Mouse (Mus musculus): ENCODE measurements around the gene Trhde. TPM values are rescaled to one million over a fixed set of nuclear protein-coding genes. Genes with fewer than 3 reads are reported as not detected.
A peak's percentile ranks its signal among the peaks of the same experiment; 100 is the strongest.

The Trhde gene
- polyA plus RNA-seq, 1 experiment from 2014 or later = 1.8 TPM

DNA sequence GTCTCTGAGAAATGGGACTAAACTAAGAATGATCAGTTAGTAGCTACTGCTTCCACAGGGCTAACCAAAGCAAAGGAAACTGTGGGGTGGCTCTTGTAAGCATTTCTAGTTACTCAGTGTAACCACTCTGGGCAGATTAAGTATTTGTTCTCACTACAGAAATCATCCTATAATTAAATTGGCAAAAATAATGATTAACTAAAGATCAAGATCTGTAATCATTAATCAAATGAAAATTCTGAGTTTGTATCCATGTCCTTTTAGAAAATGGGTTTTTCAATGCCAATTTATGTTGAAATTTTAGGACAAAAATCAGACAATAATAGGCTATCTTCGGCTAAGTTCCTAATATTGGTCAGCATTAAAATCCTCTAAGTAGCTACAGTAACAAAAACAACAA lies 4.4 kb downstream of the Trhde start:
- Histone ChIP-seq H3K27ac (replicated peaks) (no peak overlapping the region), H3K4me3 (no peak overlapping the region)
- 89% methylated on average over 1 of the region's 1 CpGs for WGBS

DNA sequence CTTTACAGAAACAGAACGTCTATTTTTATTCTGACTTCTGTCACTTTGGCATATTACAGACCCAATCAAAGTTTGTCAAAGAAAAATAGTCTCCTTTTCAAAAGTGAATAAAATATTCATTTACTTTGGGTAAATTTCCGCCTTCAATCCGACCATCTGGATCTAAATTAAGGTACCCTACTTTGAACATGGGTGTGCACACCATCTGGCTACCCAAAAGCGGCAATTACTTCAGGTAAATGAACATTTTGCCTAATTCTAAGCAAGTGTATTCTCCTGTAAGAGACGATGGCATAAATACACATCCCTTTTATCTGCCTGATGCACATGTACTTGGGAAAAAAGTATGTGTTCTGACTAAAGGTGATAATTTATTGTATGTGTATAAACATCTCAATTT lies 5.2 kb downstream of the Trhde start:
- Histone ChIP-seq H3K4me1 (peaks cover 11% of the 10 kb centered on the region), H3K9me3 (no peaks in the 10 kb centered on the region), H3K27ac (replicated peaks) (no peak overlapping the region), H3K36me3 (no peaks in the 10 kb centered on the region), H3K4me3 (no peak overlapping the region), H3K9ac (replicated peaks) (no peak overlapping the region), H3K4me2 (replicated peaks) (no peak overlapping the region), H3K27me3 (peaks cover 32% of the 10 kb centered on the region)
- WGBS = 87% methylated on average over 5 of the region's 5 CpGs
- ATAC-seq (ENCODE audit: low FRiP score, low read depth) = no peak

More for the DNA sequence above, 4.4 kb downstream of the Trhde start:
- Histone ChIP-seq H3K36me3 (no peaks in the 10 kb centered on the region), H3K4me1 (peaks cover 15% of the 10 kb centered on the region), H3K27me3 (peaks cover 40% of the 10 kb centered on the region), H3K4me2 (replicated peaks) (no peak overlapping the region), H3K9me3 (no peaks in the 10 kb centered on the region), H3K9ac (replicated peaks) (no peak overlapping the region)
- ATAC-seq (ENCODE audit: low FRiP score, low read depth) = no peak

DNA sequence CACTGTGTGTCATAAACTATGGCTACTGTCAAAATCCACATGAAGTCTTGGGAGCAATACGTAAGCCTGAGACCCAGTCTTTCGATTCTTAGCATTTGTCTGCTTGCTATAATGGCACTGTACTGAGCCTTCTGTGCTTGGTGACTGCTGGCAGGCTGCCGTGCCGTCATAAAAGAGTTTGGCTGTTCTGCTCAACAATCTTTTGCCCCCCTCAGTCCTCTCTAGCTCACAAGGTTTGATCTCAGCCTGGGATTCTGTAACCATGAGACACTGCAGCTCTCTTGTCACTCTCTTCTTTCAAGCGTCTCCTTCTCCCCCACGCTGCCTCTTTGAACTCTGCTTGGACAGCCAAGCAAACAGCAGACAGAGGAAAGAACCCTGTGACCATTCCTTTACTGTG lies 7.9 kb downstream of the Trhde start:
- ATAC-seq (ENCODE audit: low FRiP score, low read depth) = no peak; the same call in 1 of the 2 replicates
- H3K4me3 ChIP-seq = no peak overlapping the region
- H3K27ac ChIP-seq (replicated peaks) = no peak overlapping the region
- H3K4me1 ChIP-seq = no peaks in the 10 kb centered on the region
- H3K36me3 ChIP-seq = no peaks in the 10 kb centered on the region
- H3K9me3 ChIP-seq = no peaks in the 10 kb centered on the region
- WGBS = 44% methylated on average over 6 of the region's 6 CpGs
- H3K27me3 ChIP-seq = peaks cover 6% of the 10 kb centered on the region
- H3K4me2 ChIP-seq (replicated peaks) = no peak overlapping the region
- no peak overlapping the region for H3K9ac ChIP-seq (replicated peaks)

DNA sequence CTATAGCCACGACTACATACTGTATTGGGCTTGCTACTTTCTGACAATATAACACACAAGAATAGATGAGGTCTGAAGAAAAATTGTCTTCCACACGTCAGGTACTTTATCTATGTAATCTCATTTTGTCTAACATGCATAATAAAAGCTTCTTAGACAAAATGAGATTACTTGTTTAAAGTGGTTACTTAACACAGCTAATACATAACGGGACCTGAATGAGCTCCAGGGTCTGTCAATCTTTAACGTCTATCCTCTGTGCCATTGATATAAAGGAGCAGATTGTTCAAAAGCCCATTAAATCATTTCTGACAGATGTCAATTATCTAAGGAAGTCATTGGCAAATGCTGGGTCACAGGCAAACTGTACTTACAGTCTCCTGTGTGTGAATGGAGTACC lies 36.2 kb downstream of the Trhde start:
- Histone ChIP-seq H3K9ac (replicated peaks) (no peak overlapping the region), H3K4me3 (no peak overlapping the region), H3K27me3 (no peaks in the 10 kb centered on the region), H3K4me2 (replicated peaks) (no peak overlapping the region), H3K4me1 (no peaks in the 10 kb centered on the region), H3K9me3 (no peaks in the 10 kb centered on the region), H3K27ac (replicated peaks) (no peak overlapping the region), H3K36me3 (no peaks in the 10 kb centered on the region)
- 79% methylated on average over 4 of the region's 4 CpGs for WGBS
- no peak for ATAC-seq (ENCODE audit: low FRiP score, low read depth)

DNA sequence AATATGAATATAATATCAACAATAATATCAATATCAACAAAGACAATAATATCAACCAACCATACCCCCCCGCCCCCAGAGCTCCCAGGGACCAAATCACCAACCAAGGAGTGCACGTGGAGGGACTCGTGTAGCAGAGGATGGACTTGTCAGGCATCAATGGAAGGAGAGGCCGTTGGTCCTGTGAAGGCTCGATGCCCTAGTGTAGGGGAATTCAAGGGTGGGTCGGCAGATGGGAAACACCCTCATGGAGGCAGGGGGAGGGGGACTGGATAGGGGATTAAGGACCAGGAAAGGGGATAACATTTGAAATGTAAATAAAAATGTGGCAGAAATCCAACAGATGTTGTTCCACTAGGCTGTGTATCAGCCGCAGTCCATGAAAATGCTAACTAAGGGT lies 40.0 kb downstream of the Trhde start:
- Histone ChIP-seq H3K4me1 (no peaks in the 10 kb centered on the region), H3K27me3 (no peaks in the 10 kb centered on the region), H3K36me3 (no peaks in the 10 kb centered on the region), H3K9me3 (no peaks in the 10 kb centered on the region), H3K4me2 (replicated peaks) (no peak overlapping the region), H3K9ac (replicated peaks) (no peak overlapping the region), H3K27ac (replicated peaks) (no peak overlapping the region), H3K4me3 (no peak overlapping the region)
- ATAC-seq (ENCODE audit: low FRiP score, low read depth) = peak; percentile 56
- WGBS = 80% methylated on average over 7 of the region's 7 CpGs

DNA sequence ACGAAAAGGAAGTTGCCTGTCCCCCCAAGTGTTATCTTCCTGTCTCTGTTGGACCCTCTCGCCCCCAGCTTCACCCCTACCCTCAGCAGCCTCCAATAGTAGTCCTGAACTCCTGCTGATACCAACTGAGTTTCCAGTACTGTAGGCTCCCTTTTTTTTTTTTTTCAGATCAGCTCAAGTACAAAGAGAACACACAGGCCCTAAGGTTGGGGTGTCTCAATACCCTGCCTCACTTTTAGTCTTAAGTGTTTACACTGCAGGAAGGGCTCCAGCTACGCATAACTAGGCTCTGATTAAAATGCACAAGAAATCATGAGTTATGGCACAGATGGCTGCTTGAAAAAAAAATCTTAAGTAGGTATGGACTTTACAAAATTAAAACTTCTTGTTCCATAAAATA lies 42.9 kb downstream of the Trhde start:
- Histone ChIP-seq H3K4me3 (no peak overlapping the region), H3K27ac (replicated peaks) (no peak overlapping the region), H3K9me3 (no peaks in the 10 kb centered on the region), H3K36me3 (no peaks in the 10 kb centered on the region), H3K9ac (replicated peaks) (no peak overlapping the region), H3K27me3 (no peaks in the 10 kb centered on the region), H3K4me1 (no peaks in the 10 kb centered on the region), H3K4me2 (replicated peaks) (no peak overlapping the region)
- WGBS = 67% methylated on average over 3 of the region's 3 CpGs
- ATAC-seq (ENCODE audit: low FRiP score, low read depth) = no peak

DNA sequence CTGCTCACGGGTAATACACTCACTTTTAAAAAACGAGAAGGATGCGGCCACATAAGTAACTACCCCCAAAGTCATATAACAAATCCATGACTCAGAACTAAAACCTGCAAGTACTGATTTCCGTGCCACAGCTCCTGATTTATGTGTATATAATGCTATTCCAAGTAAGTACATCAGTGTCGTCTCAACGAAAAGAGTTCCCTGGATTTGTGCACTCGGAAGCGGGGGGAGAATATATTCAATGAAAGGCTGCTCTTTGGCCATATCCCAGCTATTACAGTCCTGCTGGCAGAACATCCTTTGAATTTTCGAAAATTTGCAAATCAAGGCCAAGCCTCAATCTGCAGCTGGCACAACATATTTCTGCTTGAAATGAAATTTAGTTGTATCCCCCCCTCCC lies 43.5 kb downstream of the Trhde start:
- Histone ChIP-seq H3K36me3 (no peaks in the 10 kb centered on the region), H3K9me3 (no peaks in the 10 kb centered on the region), H3K27ac (replicated peaks) (no peak overlapping the region), H3K9ac (replicated peaks) (no peak overlapping the region), H3K4me2 (replicated peaks) (no peak overlapping the region), H3K27me3 (no peaks in the 10 kb centered on the region), H3K4me3 (no peak overlapping the region), H3K4me1 (no peaks in the 10 kb centered on the region)
- 92% methylated on average over 9 of the region's 9 CpGs for WGBS
- ATAC-seq (ENCODE audit: low FRiP score, low read depth) = no peak

DNA sequence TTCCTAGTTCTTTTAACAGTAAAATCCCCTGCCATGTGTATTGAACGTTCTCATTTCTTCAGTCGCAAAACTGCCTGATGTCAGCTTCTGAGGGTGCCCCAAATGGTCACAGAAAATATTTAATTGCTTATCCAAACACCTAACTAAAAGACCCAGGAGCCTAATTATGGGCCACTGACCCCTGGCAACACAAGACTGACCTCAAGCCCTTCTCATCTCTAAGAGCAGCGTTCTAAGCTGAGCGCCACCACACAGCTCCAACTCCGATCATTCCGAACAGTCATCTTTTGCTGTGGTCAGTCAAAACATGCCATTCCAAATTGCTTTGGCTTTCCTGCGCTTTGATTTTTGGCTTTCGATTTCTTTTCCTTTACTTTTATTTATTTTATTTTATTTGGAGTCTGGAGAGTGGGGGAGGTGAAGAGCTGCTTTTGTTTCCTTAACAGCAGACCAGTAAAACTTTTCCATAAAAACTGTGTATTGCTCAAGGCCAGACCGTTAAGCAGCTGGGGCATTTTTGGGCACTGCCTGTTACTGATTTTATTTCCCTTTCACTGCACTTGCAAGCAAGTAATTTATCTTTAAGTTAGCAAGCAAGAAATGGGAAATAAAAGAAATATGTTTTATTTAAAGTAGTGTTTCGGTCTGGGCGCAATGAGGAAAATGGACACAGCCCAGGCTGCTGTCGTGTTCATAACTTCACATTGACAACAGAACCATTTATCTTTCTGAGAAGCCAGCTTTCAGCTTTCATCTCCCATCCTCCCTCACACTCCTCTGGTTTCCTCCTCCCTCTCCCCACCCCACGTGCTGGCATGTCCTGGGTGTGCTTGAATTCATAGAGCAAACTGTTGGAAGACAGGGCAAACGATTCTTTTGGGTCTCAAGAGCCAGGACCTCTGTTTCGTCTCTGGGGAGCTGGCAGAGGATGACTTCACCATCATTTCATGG lies 59.1 kb downstream of the Trhde start:
- Histone ChIP-seq H3K9ac (replicated peaks) (no peak overlapping the region), H3K27me3 (no peaks in the 10 kb centered on the region), H3K4me1 (no peaks in the 10 kb centered on the region), H3K4me2 (replicated peaks) (no peak overlapping the region), H3K9me3 (no peaks in the 10 kb centered on the region), H3K4me3 (no peak overlapping the region), H3K36me3 (no peaks in the 10 kb centered on the region), H3K27ac (replicated peaks) (no peak overlapping the region)
- 77% methylated on average over 15 of the region's 15 CpGs for WGBS
- ATAC-seq (ENCODE audit: low FRiP score, low read depth) = no peak

DNA sequence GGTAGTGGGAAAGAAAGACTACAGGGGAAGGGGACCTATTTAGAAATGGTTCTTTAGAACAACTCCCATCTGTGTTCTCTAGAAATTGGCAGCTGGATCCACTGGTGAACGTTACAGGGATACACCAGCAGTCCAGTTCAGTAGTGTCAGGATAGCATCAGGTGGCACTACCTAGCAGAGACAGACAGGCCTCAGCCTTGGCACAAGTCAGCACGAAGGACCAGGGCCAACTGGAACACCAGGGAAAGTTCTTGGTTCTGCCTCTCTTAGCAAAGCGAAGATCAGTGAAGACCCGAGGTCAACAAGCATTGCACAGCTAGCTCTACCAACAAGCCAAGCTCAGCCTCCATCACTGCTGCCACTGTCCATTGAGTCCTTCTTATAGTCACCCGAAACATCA lies 62.2 kb downstream of the Trhde start:
- no peak overlapping the region for H3K27ac ChIP-seq (replicated peaks)
- no peaks in the 10 kb centered on the region for H3K36me3 ChIP-seq
- no peak overlapping the region for H3K9ac ChIP-seq (replicated peaks)
- H3K9me3 ChIP-seq = no peaks in the 10 kb centered on the region
- H3K4me1 ChIP-seq = no peaks in the 10 kb centered on the region
- H3K4me3 ChIP-seq = no peak overlapping the region
- no peak overlapping the region for H3K4me2 ChIP-seq (replicated peaks)
- ATAC-seq (ENCODE audit: low FRiP score, low read depth) = no peak
- 88% methylated on average over 5 of the region's 5 CpGs for WGBS
- no peaks in the 10 kb centered on the region for H3K27me3 ChIP-seq

DNA sequence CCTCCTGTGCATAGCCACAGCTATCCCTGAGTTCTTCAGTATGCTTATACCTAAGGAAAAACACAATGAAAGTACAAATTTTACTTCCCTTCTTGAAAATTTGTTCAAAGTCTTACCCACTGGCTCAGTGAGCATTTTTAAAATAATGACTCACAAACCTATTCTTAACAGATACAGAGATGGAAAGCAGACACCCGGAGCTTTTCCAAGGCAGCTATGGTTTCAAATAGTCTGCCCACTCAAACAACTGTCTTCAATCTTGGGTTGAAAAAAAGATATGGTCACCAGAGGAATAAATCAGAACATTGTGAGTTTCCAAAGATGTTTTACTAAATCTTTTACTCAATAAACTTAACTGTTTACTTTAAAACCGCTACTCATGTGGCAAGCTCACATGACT lies 64.5 kb downstream of the Trhde start:
- H3K27ac ChIP-seq (replicated peaks) = no peak overlapping the region
- no peak overlapping the region for H3K4me2 ChIP-seq (replicated peaks)
- 94% methylated on average over 2 of the region's 2 CpGs for WGBS
- no peak overlapping the region for H3K9ac ChIP-seq (replicated peaks)
- no peak overlapping the region for H3K4me3 ChIP-seq
- no peak for ATAC-seq (ENCODE audit: low FRiP score, low read depth)
- H3K36me3 ChIP-seq = no peaks in the 10 kb centered on the region
- no peaks in the 10 kb centered on the region for H3K4me1 ChIP-seq
- H3K27me3 ChIP-seq = no peaks in the 10 kb centered on the region
- H3K9me3 ChIP-seq = no peaks in the 10 kb centered on the region

DNA sequence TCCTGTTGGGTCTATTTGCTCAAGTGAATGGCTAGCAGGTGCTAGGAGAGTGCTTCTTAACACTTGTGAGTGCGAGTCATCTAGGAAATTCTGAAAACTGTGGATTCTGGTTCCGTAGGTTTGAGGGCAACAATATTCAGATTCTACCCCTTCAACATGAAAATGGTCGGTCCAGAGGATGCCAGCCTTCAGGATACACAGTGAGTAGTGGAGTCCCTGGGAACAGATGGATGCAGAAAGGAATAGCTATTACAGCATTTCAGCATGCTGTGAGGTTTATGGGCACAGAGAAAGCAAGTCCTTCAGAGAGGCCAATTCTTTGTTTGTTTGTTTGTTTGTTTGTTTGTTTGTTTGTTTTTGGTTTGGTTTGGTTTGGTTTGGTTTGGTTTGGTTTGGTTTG lies 65.7 kb downstream of the Trhde start:
- no peak overlapping the region for H3K27ac ChIP-seq (replicated peaks)
- H3K4me2 ChIP-seq (replicated peaks) = no peak overlapping the region
- H3K27me3 ChIP-seq = no peaks in the 10 kb centered on the region
- no peak overlapping the region for H3K4me3 ChIP-seq
- 85% methylated on average over 3 of the region's 3 CpGs for WGBS
- H3K9ac ChIP-seq (replicated peaks) = no peak overlapping the region
- no peaks in the 10 kb centered on the region for H3K4me1 ChIP-seq
- no peak for ATAC-seq (ENCODE audit: low FRiP score, low read depth)
- H3K36me3 ChIP-seq = no peaks in the 10 kb centered on the region
- H3K9me3 ChIP-seq = no peaks in the 10 kb centered on the region

DNA sequence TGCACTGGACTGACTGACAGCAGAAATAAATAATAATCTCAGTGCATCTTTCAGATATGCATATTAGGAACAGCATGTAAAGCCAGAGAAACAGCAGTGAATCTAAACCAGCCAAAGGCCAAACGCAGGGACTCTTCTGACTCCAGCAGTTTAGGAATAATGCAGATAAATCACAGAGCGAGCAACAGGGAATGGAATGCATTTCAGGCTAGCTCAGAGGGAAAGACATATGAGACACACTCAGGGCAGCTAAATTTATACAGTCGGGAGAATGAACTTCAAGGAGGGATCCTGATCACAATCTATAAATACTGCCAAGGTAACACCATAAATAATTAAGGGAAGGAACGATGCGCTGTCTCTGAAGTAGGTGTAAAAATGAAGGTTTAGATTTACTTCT lies 66.4 kb downstream of the Trhde start:
- Histone ChIP-seq H3K9ac (replicated peaks) (no peak overlapping the region), H3K4me1 (no peaks in the 10 kb centered on the region), H3K4me3 (no peak overlapping the region), H3K27ac (replicated peaks) (no peak overlapping the region), H3K27me3 (no peaks in the 10 kb centered on the region), H3K9me3 (no peaks in the 10 kb centered on the region), H3K4me2 (replicated peaks) (no peak overlapping the region), H3K36me3 (no peaks in the 10 kb centered on the region)
- 86% methylated on average over 5 of the region's 5 CpGs for WGBS
- no peak for ATAC-seq (ENCODE audit: low FRiP score, low read depth)

DNA sequence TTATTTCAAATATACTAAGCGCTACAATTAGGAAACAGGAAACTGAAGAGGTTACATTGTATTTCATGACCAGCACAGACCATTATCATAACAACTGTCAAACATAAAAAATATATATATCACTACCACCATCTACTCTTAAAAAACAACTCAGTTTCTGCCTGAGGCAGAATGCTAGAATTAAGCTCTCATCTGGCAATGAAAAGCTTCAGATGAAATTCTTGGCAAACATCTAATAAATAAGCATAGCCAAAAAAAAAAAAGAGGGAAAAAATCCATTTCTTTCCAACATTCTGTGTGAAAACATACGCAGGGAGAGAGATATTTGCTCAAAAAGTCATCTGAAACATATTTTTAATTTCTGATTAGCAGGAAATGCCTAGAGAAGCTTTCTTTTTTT lies 67.0 kb downstream of the Trhde start:
- H3K27me3 ChIP-seq = no peaks in the 10 kb centered on the region
- H3K27ac ChIP-seq (replicated peaks) = no peak overlapping the region
- H3K36me3 ChIP-seq = no peaks in the 10 kb centered on the region
- ATAC-seq (ENCODE audit: low FRiP score, low read depth) = no peak
- no peaks in the 10 kb centered on the region for H3K4me1 ChIP-seq
- no peak overlapping the region for H3K4me2 ChIP-seq (replicated peaks)
- 95% methylated on average over 2 of the region's 2 CpGs for WGBS
- no peak overlapping the region for H3K4me3 ChIP-seq
- no peaks in the 10 kb centered on the region for H3K9me3 ChIP-seq
- H3K9ac ChIP-seq (replicated peaks) = no peak overlapping the region
